Mouse (Mus musculus) heart, postnatal 0 days (tissue): Measurements from ENCODE around the gene Toe1.

Experiments
- CTCF ChIP-seq: IDR thresholded peaks from 2 replicates; pipeline ENCODE4 v1.5.1; 2016; ENCODE audit warnings: antibody characterized with exemption, control low read depth, low read depth
- EP300 ChIP-seq: IDR thresholded peaks from 2 replicates; pipeline ENCODE4 v1.6.1; 2016; ENCODE audit warnings: antibody characterized with exemption, low read depth

GRCm38 (mm10) chr4:116792453-116792852 is 15.0 kb downstream of the Toe1 start:
- TF ChIP-seq CTCF (no peak), EP300 (no peak)
